Mouse (Mus musculus): ENCODE results near the gene Cbarp. TPM values are rescaled to one million over a fixed set of nuclear protein-coding genes. Genes with fewer than 3 reads are reported as not detected.

Cbarp gene
- polyA plus RNA-seq, 1 experiment from 2014 or later: 2.4 TPM

GRCm38 (mm10) chr10:80156002-80156751 lies 15.5 kb upstream of the Cbarp start:
- H3K36me3 ChIP-seq (ENCODE audit: inconsistent target): peaks cover 37% of the 10 kb centered on the region
- H3K27ac ChIP-seq: no peak overlapping the region
- WGBS (ENCODE audit: missing documents): 88% methylated on average over 29 of the region's 29 CpGs
- H3K4me3 ChIP-seq (ENCODE audit: inconsistent target): no peak overlapping the region
- H3K79me2 ChIP-seq (ENCODE audit: inconsistent target): peaks cover 62% of the 10 kb centered on the region

GRCm38 (mm10) chr10:80155277-80155676 lies 14.6 kb upstream of the Cbarp start:
- peaks cover 37% of the 10 kb centered on the region for H3K36me3 ChIP-seq (ENCODE audit: inconsistent target)
- 60% methylated on average over 1 of the region's 1 CpGs for WGBS (ENCODE audit: missing documents)
- peaks cover 71% of the 10 kb centered on the region for H3K79me2 ChIP-seq (ENCODE audit: inconsistent target)
- H3K4me3 ChIP-seq (ENCODE audit: inconsistent target): no peak overlapping the region
- H3K27ac ChIP-seq: no peak overlapping the region

GRCm38 (mm10) chr10:80154384-80154783 lies 13.7 kb upstream of the Cbarp start:
- WGBS (ENCODE audit: missing documents): 86% methylated on average over 7 of the region's 7 CpGs
- H3K4me3 ChIP-seq (ENCODE audit: inconsistent target): no peak overlapping the region
- no peak overlapping the region for H3K27ac ChIP-seq
- peaks cover 75% of the 10 kb centered on the region for H3K79me2 ChIP-seq (ENCODE audit: inconsistent target)
- H3K36me3 ChIP-seq (ENCODE audit: inconsistent target): peaks cover 37% of the 10 kb centered on the region

- peaks cover 37% of the 10 kb centered on the region for H3K36me3 ChIP-seq (ENCODE audit: inconsistent target)
- no peak overlapping the region for H3K27ac ChIP-seq
These were observed 13.1 kb upstream of the Cbarp start for GRCm38 (mm10) chr10:80153713-80154112.

GRCm38 (mm10) chr10:80152873-80153260 lies 12.2 kb upstream of the Cbarp start:
- 48% methylated on average over 3 of the region's 3 CpGs for WGBS (ENCODE audit: missing documents)
- H3K79me2 ChIP-seq (ENCODE audit: inconsistent target): peaks cover 75% of the 10 kb centered on the region

More at GRCm38 (mm10) chr10:80153713-80154112, 13.1 kb upstream of the Cbarp start:
- peaks cover 75% of the 10 kb centered on the region for H3K79me2 ChIP-seq (ENCODE audit: inconsistent target)
- WGBS (ENCODE audit: missing documents): 95% methylated on average over 18 of the region's 19 CpGs
- no peak overlapping the region for H3K4me3 ChIP-seq (ENCODE audit: inconsistent target)

GRCm38 (mm10) chr10:80152071-80152872 lies 11.6 kb upstream of the Cbarp start:
- WGBS (ENCODE audit: missing documents): 33% methylated on average over 15 of the region's 15 CpGs
- peak overlapping the region; percentile 92 for H3K27ac ChIP-seq
- H3K79me2 ChIP-seq (ENCODE audit: inconsistent target): peaks cover 73% of the 10 kb centered on the region
- H3K36me3 ChIP-seq (ENCODE audit: inconsistent target): peaks cover 34% of the 10 kb centered on the region
- H3K4me3 ChIP-seq (ENCODE audit: inconsistent target): peak overlapping the region; percentile 59

More at GRCm38 (mm10) chr10:80152873-80153260, 12.2 kb upstream of the Cbarp start:
- Histone ChIP-seq H3K4me3 (ENCODE audit: inconsistent target) (no peak overlapping the region; the same call in 1 of the 2 replicates), H3K36me3 (ENCODE audit: inconsistent target) (peaks cover 37% of the 10 kb centered on the region), H3K27ac (peak overlapping the region; percentile 92)

GRCm38 (mm10) chr10:80151211-80152034 lies 10.8 kb upstream of the Cbarp start:
- peaks cover 27% of the 10 kb centered on the region for H3K36me3 ChIP-seq (ENCODE audit: inconsistent target)
- WGBS (ENCODE audit: missing documents): under 1% methylated on average over 25 of the region's 26 CpGs

GRCm38 (mm10) chr10:80150226-80151210 lies 9.9 kb upstream of the Cbarp start:
- Histone ChIP-seq H3K36me3 (ENCODE audit: inconsistent target) (peaks cover 24% of the 10 kb centered on the region), H3K27ac (peak overlapping the region; percentile 92), H3K79me2 (ENCODE audit: inconsistent target) (peaks cover 71% of the 10 kb centered on the region), H3K4me3 (ENCODE audit: inconsistent target) (peak overlapping the region; percentile 65)
- 1% methylated on average over 54 of the region's 71 CpGs for WGBS (ENCODE audit: missing documents)

More at GRCm38 (mm10) chr10:80151211-80152034, 10.8 kb upstream of the Cbarp start:
- Histone ChIP-seq H3K27ac (peak overlapping the region; percentile 92), H3K4me3 (ENCODE audit: inconsistent target) (peak overlapping the region; percentile 59), H3K79me2 (ENCODE audit: inconsistent target) (peaks cover 69% of the 10 kb centered on the region)

GRCm38 (mm10) chr10:80149291-80150225 lies 8.9 kb upstream of the Cbarp start:
- Histone ChIP-seq H3K79me2 (ENCODE audit: inconsistent target) (peaks cover 71% of the 10 kb centered on the region), H3K36me3 (ENCODE audit: inconsistent target) (peaks cover 19% of the 10 kb centered on the region), H3K27ac (peak overlapping the region; percentile 93), H3K4me3 (ENCODE audit: inconsistent target) (peak overlapping the region; percentile 65)
- under 1% methylated on average over 81 of the region's 88 CpGs for WGBS (ENCODE audit: missing documents)

- WGBS (ENCODE audit: missing documents): under 1% methylated on average over 32 of the region's 57 CpGs
- Histone ChIP-seq H3K79me2 (ENCODE audit: inconsistent target) (peaks cover 71% of the 10 kb centered on the region), H3K36me3 (ENCODE audit: inconsistent target) (peaks cover 19% of the 10 kb centered on the region), H3K27ac (peak overlapping the region; percentile 93), H3K4me3 (ENCODE audit: inconsistent target) (peak overlapping the region; percentile 65)
These were observed 8.1 kb upstream of the Cbarp start for GRCm38 (mm10) chr10:80148610-80149290.

GRCm38 (mm10) chr10:80147719-80148601 lies 7.3 kb upstream of the Cbarp start, which contains the start of gene Midn:
Gene Midn (plus strand): TSS chr10:80148272.
- Histone ChIP-seq H3K79me2 (ENCODE audit: inconsistent target) (peaks cover 71% of the 10 kb centered on the region), H3K27ac (peak within 1 kb of the TSS; percentile 93), H3K4me3 (ENCODE audit: inconsistent target) (peak within 1 kb of the TSS; percentile 65), H3K36me3 (ENCODE audit: inconsistent target) (peaks cover 13% of the 10 kb centered on the region)
- 1% methylated on average over 40 of the region's 42 CpGs for WGBS (ENCODE audit: missing documents)
